Mouse (Mus musculus) T-helper 2 cell (primary cell): Measurements from ENCODE around the gene Lsp1.

Source experiments
- in situ Hi-C: fragments of 300-600 bp; cut with MboI, MseI; formaldehyde crosslinking; loops from one replicate; pipeline ENCODE4 v1.15.1; 2025; ENCODE audit warnings: high pct_unique_total_duplicates

Gene Lsp1

GRCm38 (mm10) chr7:142475641-142476040 is 15.0 kb downstream of the Lsp1 start:
- in situ Hi-C loops: no loop called here

- in situ Hi-C loops: no loop called here
Measured at GRCm38 (mm10) chr7:142476271-142476670, 15.7 kb downstream of the Lsp1 start.

- in situ Hi-C loops: no loop called here
Measured at GRCm38 (mm10) chr7:142476795-142477452, 16.3 kb downstream of the Lsp1 start.

GRCm38 (mm10) chr7:142478001-142478400 is 17.4 kb downstream of the Lsp1 start:
- in situ Hi-C loops: no loop called here

GRCm38 (mm10) chr7:142478574-142478973 is 18.0 kb downstream of the Lsp1 start:
- in situ Hi-C loops: no loop called here

- in situ Hi-C loops: no loop called here
Measured at GRCm38 (mm10) chr7:142479307-142479706, 18.7 kb downstream of the Lsp1 start.

GRCm38 (mm10) chr7:142479886-142480285 is 19.3 kb downstream of the Lsp1 start:
- in situ Hi-C loops: no loop called here

GRCm38 (mm10) chr7:142480661-142481060 is 20.1 kb downstream of the Lsp1 start:
- in situ Hi-C loops: no loop called here

- in situ Hi-C loops: no loop called here
Measured at GRCm38 (mm10) chr7:142481186-142481567, 20.6 kb downstream of the Lsp1 start.

- in situ Hi-C loops: no loop called here
Measured at GRCm38 (mm10) chr7:142481568-142482255, 21.1 kb downstream of the Lsp1 start.

GRCm38 (mm10) chr7:142482256-142482609 is 21.6 kb downstream of the Lsp1 start:
- in situ Hi-C loops: no loop called here

GRCm38 (mm10) chr7:142483136-142483535 is 22.5 kb downstream of the Lsp1 start:
- in situ Hi-C loops: no loop called here

GRCm38 (mm10) chr7:142484780-142485179 is 24.2 kb downstream of the Lsp1 start:
- in situ Hi-C loops: no loop called here

- in situ Hi-C loops: no loop called here
Measured at GRCm38 (mm10) chr7:142486751-142487162, 26.1 kb downstream of the Lsp1 start.

- in situ Hi-C loops: no loop called here
Measured at GRCm38 (mm10) chr7:142487341-142487859, 26.8 kb downstream of the Lsp1 start.

- in situ Hi-C loops: no loop called here
Measured at GRCm38 (mm10) chr7:142488053-142488452, 27.4 kb downstream of the Lsp1 start.

GRCm38 (mm10) chr7:142493535-142493934 is 32.9 kb downstream of the Lsp1 start:
- in situ Hi-C loops: no loop called here

GRCm38 (mm10) chr7:142496158-142496557 is 35.5 kb downstream of the Lsp1 start:
- in situ Hi-C loops: no loop called here

- in situ Hi-C loops: no loop called here
Measured at GRCm38 (mm10) chr7:142496800-142497199, 36.2 kb downstream of the Lsp1 start.

- in situ Hi-C loops: no loop called here
Measured at GRCm38 (mm10) chr7:142497775-142498174, 37.2 kb downstream of the Lsp1 start.

GRCm38 (mm10) chr7:142498575-142498974 is 38.0 kb downstream of the Lsp1 start, which contains the start of gene Tnnt3:
TSS of gene Tnnt3 (plus strand) at chr7:142498836.
- in situ Hi-C loops: no loop called here

- in situ Hi-C loops: no loop called here
Measured at GRCm38 (mm10) chr7:142499010-142499721, 38.6 kb downstream of the Lsp1 start.
